Mouse (Mus musculus): Measurements from ENCODE around the gene Cfap43. TPM values are rescaled to one million over a fixed set of nuclear protein-coding genes. Genes with fewer than 3 reads are reported as not detected.

Gene Cfap43
- polyA plus RNA-seq, 1 experiment from 2014 or later = 0.09 TPM

DNA sequence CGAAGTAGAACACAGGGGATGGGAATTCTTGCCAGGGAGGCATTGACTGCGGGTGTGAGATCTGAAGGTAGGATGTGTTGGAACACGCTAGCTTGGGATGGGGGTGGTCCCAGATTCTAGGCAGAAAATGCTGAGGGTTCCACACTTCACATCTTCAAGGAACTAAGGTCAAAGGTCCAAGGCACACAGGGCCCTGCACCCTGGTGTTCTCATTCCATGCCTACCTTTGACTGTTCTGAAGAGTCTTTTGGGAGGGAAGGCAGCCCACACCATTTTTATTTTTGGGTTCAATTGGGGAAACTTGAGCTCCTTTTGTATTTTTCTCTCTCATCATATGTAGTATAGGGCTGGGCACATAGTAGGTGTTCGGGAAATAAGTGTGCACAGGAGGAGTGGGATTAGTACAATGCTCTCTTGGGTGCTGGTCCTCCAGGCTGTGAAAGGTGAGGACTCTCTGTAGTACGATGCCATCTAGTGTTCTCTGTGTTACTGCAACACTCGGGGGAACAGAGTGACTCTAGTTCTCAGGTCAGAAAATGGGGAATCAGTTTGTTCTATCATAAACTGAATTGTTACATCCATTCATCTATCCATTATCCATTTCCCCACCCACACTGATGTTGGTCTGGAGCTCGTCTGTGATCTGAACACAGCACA lies 13.0 kb upstream of the Cfap43 start:
- Histone ChIP-seq H3K9me3 (replicated peaks) (no peaks in the 10 kb centered on the region), H3K27me3 (ENCODE audit: low read depth, poor library complexity, severe bottlenecking) (no peaks in the 10 kb centered on the region), H3K4me3 (no peak overlapping the region), H3K4me1 (peaks cover 3% of the 10 kb centered on the region; the same call in 1 of the 2 replicates), H3K27ac (no peak overlapping the region), H3K36me3 (no peaks in the 10 kb centered on the region)
- no peak for DNase-seq (ENCODE audit: low spot score)
- 47% methylated on average over 7 of the region's 7 CpGs for WGBS

DNA sequence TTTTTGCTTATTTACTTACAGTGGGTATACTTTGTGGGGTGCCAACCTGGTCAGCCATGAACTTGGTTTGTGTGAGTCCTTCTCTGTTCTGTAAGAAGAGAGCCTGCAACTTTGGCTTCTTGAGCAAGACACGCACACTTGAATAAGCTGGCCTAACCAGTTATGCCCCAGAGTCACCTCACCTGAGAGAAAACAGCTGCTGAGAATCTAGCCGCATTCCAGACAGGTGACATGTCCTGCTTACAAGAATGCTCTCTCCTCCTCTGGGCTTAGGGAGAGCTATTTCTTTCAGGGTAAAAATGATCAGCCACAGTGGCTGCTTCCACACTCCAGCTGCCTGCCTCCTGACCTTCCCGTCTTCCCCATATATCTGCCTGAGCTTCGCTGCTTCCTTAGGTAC lies 10.0 kb upstream of the Cfap43 start:
- H3K36me3 ChIP-seq = no peaks in the 10 kb centered on the region
- no peak for DNase-seq (ENCODE audit: low spot score)

GRCm38 (mm10) chr19:47927032-47927431 lies 7.9 kb upstream of the Cfap43 start:
- DNase-seq (ENCODE audit: low spot score) = no peak
- Histone ChIP-seq H3K27me3 (ENCODE audit: low read depth, poor library complexity, severe bottlenecking) (no peaks in the 10 kb centered on the region), H3K4me3 (no peak overlapping the region), H3K9me3 (replicated peaks) (no peaks in the 10 kb centered on the region), H3K36me3 (no peaks in the 10 kb centered on the region), H3K27ac (no peak overlapping the region), H3K4me1 (no peaks in the 10 kb centered on the region)
- 94% methylated on average over 2 of the region's 2 CpGs for WGBS

More for the DNA sequence above, 10.0 kb upstream of the Cfap43 start:
- H3K27me3 ChIP-seq (ENCODE audit: low read depth, poor library complexity, severe bottlenecking) = no peaks in the 10 kb centered on the region
- 82% methylated on average over 4 of the region's 4 CpGs for WGBS
- no peak overlapping the region for H3K27ac ChIP-seq
- H3K4me1 ChIP-seq = peaks cover 2% of the 10 kb centered on the region; the same call in 1 of the 2 replicates
- H3K4me3 ChIP-seq = no peak overlapping the region
- H3K9me3 ChIP-seq (replicated peaks) = no peaks in the 10 kb centered on the region

DNA sequence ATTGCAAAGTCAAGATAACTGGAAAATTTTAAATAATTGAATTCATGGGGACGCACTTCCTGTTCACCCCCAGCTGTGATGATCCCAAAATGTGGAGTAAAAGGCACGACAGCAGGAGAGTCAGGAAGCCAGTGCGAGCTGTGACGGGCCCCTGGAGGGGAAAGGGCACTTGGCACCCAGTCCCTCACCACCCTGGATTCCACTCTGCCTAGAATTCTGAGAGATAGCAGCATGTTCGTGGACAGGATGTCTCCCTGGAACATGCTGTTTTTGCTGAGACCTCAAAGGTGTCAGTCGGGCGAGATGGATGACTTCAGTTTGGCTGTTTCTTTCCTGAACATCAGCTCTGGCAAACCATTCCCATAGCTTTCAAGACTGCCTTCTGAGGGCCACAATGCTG lies 6.7 kb upstream of the Cfap43 start:
- no peaks in the 10 kb centered on the region for H3K36me3 ChIP-seq
- H3K27ac ChIP-seq = no peak overlapping the region
- no peaks in the 10 kb centered on the region for H3K4me1 ChIP-seq
- WGBS = 78% methylated on average over 7 of the region's 7 CpGs
- H3K4me3 ChIP-seq = no peak overlapping the region
- no peaks in the 10 kb centered on the region for H3K27me3 ChIP-seq (ENCODE audit: low read depth, poor library complexity, severe bottlenecking)
- no peak for DNase-seq (ENCODE audit: low spot score)
- no peaks in the 10 kb centered on the region for H3K9me3 ChIP-seq (replicated peaks)

- WGBS = 10% methylated on average over 8 of the region's 8 CpGs
- peak overlapping the region; percentile 98 for H3K27ac ChIP-seq
These were observed 884 bp upstream of the Cfap43 start for GRCm38 (mm10) chr19:47919966-47920375.

GRCm38 (mm10) chr19:47918455-47919101 lies 509 bp downstream of the Cfap43 start:
- under 1% methylated on average over 29 of the region's 29 CpGs for WGBS
- H3K36me3 ChIP-seq = no peaks in the 10 kb centered on the region
- H3K4me1 ChIP-seq = peaks cover 32% of the 10 kb centered on the region
- no peak for DNase-seq (ENCODE audit: low spot score)
- H3K27ac ChIP-seq = peak overlapping the region; percentile 98
- H3K4me3 ChIP-seq = peak overlapping the region; percentile 94
- H3K9me3 ChIP-seq (replicated peaks) = no peaks in the 10 kb centered on the region
- no peaks in the 10 kb centered on the region for H3K27me3 ChIP-seq (ENCODE audit: low read depth, poor library complexity, severe bottlenecking)

More at GRCm38 (mm10) chr19:47919966-47920375, 884 bp upstream of the Cfap43 start:
- peak overlapping the region; percentile 94 for H3K4me3 ChIP-seq
- no peaks in the 10 kb centered on the region for H3K9me3 ChIP-seq (replicated peaks)
- no peaks in the 10 kb centered on the region for H3K36me3 ChIP-seq
- H3K4me1 ChIP-seq = peaks cover 32% of the 10 kb centered on the region
- DNase-seq (ENCODE audit: low spot score) = peak; percentile 53
- H3K27me3 ChIP-seq (ENCODE audit: low read depth, poor library complexity, severe bottlenecking) = no peaks in the 10 kb centered on the region

GRCm38 (mm10) chr19:47918016-47918415 lies 1.1 kb downstream of the Cfap43 start:
- Histone ChIP-seq H3K4me3 (peak overlapping the region; percentile 94), H3K27ac (peak overlapping the region; percentile 98), H3K9me3 (replicated peaks) (no peaks in the 10 kb centered on the region), H3K27me3 (ENCODE audit: low read depth, poor library complexity, severe bottlenecking) (no peaks in the 10 kb centered on the region), H3K36me3 (no peaks in the 10 kb centered on the region), H3K4me1 (peaks cover 37% of the 10 kb centered on the region)
- WGBS = 21% methylated on average over 9 of the region's 9 CpGs
- DNase-seq (ENCODE audit: low spot score) = no peak

GRCm38 (mm10) chr19:47917396-47917795 lies 1.7 kb downstream of the Cfap43 start:
- DNase-seq (ENCODE audit: low spot score) = no peak
- 45% methylated on average over 4 of the region's 4 CpGs for WGBS
- H3K36me3 ChIP-seq = peaks cover under 1% of the 10 kb centered on the region; the same call in 1 of the 2 replicates
- H3K27ac ChIP-seq = no peak overlapping the region
- no peaks in the 10 kb centered on the region for H3K9me3 ChIP-seq (replicated peaks)
- peaks cover 40% of the 10 kb centered on the region for H3K4me1 ChIP-seq
- H3K4me3 ChIP-seq = peak overlapping the region; percentile 94
- H3K27me3 ChIP-seq (ENCODE audit: low read depth, poor library complexity, severe bottlenecking) = no peaks in the 10 kb centered on the region

- Histone ChIP-seq H3K9me3 (replicated peaks) (no peaks in the 10 kb centered on the region), H3K4me3 (no peak overlapping the region), H3K36me3 (peaks cover 17% of the 10 kb centered on the region), H3K4me1 (peaks cover 49% of the 10 kb centered on the region), H3K27ac (no peak overlapping the region), H3K27me3 (ENCODE audit: low read depth, poor library complexity, severe bottlenecking) (no peaks in the 10 kb centered on the region)
- WGBS = 88% methylated on average over 4 of the region's 4 CpGs
- no peak for DNase-seq (ENCODE audit: low spot score)
These were observed 3.8 kb downstream of the Cfap43 start for GRCm38 (mm10) chr19:47915251-47915650.

GRCm38 (mm10) chr19:47914191-47914590 lies 4.9 kb downstream of the Cfap43 start:
- Histone ChIP-seq H3K4me3 (no peak overlapping the region), H3K9me3 (replicated peaks) (no peaks in the 10 kb centered on the region), H3K27me3 (ENCODE audit: low read depth, poor library complexity, severe bottlenecking) (no peaks in the 10 kb centered on the region), H3K27ac (no peak overlapping the region), H3K4me1 (peaks cover 54% of the 10 kb centered on the region), H3K36me3 (peaks cover 17% of the 10 kb centered on the region)
- DNase-seq (ENCODE audit: low spot score) = no peak
- 93% methylated on average over 4 of the region's 4 CpGs for WGBS

- Histone ChIP-seq H3K9me3 (replicated peaks) (no peaks in the 10 kb centered on the region), H3K4me1 (peaks cover 60% of the 10 kb centered on the region)
- 71% methylated on average over 7 of the region's 7 CpGs for WGBS
These were observed 5.7 kb downstream of the Cfap43 start for GRCm38 (mm10) chr19:47913344-47913743.

DNA sequence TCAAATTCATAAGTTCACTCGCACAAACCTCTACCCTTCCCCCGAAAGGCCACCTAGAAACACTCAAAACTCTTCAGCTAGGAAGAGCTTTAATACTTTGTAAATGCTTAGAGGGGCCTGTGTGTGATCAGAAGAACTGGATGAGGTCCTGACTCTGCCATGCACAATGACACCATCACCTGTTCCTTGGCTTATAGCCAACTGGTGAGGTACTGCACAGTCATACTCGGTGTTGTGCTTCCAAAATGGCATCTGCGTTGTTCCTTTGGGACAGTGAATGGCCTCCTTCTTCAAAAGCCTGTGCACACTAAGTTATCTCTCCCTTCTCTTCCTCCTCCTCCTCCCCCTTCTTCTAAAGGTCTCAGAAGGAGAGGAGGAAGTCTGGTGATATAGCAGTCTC lies 8.3 kb downstream of the Cfap43 start:
- peaks cover 27% of the 10 kb centered on the region for H3K36me3 ChIP-seq
- 94% methylated on average over 4 of the region's 4 CpGs for WGBS
- peak overlapping the region; percentile 98 for H3K27ac ChIP-seq
- H3K27me3 ChIP-seq (ENCODE audit: low read depth, poor library complexity, severe bottlenecking) = no peaks in the 10 kb centered on the region
- peaks cover 45% of the 10 kb centered on the region for H3K4me1 ChIP-seq
- no peak for DNase-seq (ENCODE audit: low spot score)
- no peaks in the 10 kb centered on the region for H3K9me3 ChIP-seq (replicated peaks)
- H3K4me3 ChIP-seq = no peak overlapping the region

More at GRCm38 (mm10) chr19:47913344-47913743, 5.7 kb downstream of the Cfap43 start:
- no peak for DNase-seq (ENCODE audit: low spot score)
- no peaks in the 10 kb centered on the region for H3K27me3 ChIP-seq (ENCODE audit: low read depth, poor library complexity, severe bottlenecking)
- peaks cover 17% of the 10 kb centered on the region for H3K36me3 ChIP-seq
- no peak overlapping the region for H3K27ac ChIP-seq
- no peak overlapping the region for H3K4me3 ChIP-seq

DNA sequence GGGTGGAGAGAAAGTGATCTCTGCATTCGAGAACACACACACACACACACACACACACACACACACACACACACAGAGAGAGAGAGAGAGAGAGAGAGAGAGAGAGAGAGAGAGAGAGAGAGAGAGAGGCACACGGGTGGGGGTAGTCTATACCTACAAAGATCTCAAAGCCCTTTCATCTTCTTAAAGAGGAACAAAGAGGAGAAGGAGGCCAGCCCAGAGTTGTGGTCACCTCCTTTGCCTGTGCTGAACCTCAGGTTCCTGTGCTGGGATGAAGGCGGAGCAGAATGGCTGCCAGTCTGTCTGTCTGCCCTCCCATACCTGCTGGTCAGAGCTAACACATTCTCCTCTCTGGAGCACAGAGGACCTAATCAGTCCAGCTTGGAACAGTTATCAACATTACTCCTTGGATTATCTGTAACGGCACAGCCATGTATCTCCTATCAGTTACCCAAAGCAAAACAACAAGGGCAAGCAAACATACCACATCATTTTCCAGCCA lies 8.9 kb downstream of the Cfap43 start:
- H3K4me3 ChIP-seq = peak overlapping the region; percentile 52
- H3K36me3 ChIP-seq = peaks cover 32% of the 10 kb centered on the region
- no peak for DNase-seq (ENCODE audit: low spot score)
- no peaks in the 10 kb centered on the region for H3K27me3 ChIP-seq (ENCODE audit: low read depth, poor library complexity, severe bottlenecking)
- H3K4me1 ChIP-seq = peaks cover 51% of the 10 kb centered on the region
- peak overlapping the region; percentile 98 for H3K27ac ChIP-seq
- 45% methylated on average over 3 of the region's 4 CpGs for WGBS
- no peaks in the 10 kb centered on the region for H3K9me3 ChIP-seq (replicated peaks)
